Mouse (Mus musculus) CH12.LX (cell line): ENCODE data around the gene Nutm1. TPM values are rescaled to one million over a fixed set of nuclear protein-coding genes. Genes with fewer than 3 reads are reported as not detected.

Experiments
- DNase-seq: peaks from one replicate; pipeline ENCODE4 v3.0.0-alpha.2; 2013; ENCODE audit errors: extremely low read depth
- H3K27ac ChIP-seq: 2 replicates; pipeline ENCODE4 v1.5.1; 2012; ENCODE audit warnings: low read depth, mild to moderate bottlenecking, control low read depth, moderate library complexity; ENCODE audit not compliant: insufficient read depth
- H3K27me3 ChIP-seq: replicated peaks from 2 replicates; pipeline ENCODE3; 2012; ENCODE audit warnings: inconsistent platforms
- H3K36me3 ChIP-seq, 2 experiments: replicated peaks in 1 of 2; 2 replicates each; pipeline versions ENCODE3 to v1.6.1; 2012; ENCODE audit warnings: inconsistent platforms in 1 of 2, low read length in 1 of 2, mild to moderate bottlenecking in 1 of 2, mixed read lengths in 1 of 2, moderate library complexity in 1 of 2; ENCODE audit not compliant: control insufficient read depth in 1 of 2, insufficient read depth in 1 of 2
- H3K4me1 ChIP-seq, 2 experiments: 2 replicates each; pipeline ENCODE4 v1.6.1; 2012; ENCODE audit warnings: inconsistent platforms in 1 of 2, moderate library complexity in 1 of 2; ENCODE audit not compliant: insufficient read depth in 2 of 2, control insufficient read depth in 1 of 2
- H3K4me2 ChIP-seq: 2 replicates; pipeline ENCODE4 v1.6.1; 2012; ENCODE audit warnings: low read depth, mild to moderate bottlenecking, control low read depth; ENCODE audit not compliant: poor library complexity, insufficient read depth, severe bottlenecking
- H3K4me3 ChIP-seq, 3 experiments: fragments of 150-350 bp in 1 of 3; sonication (generic) in 1 of 3; replicated peaks in 1 of 3; 2 replicates each; pipeline versions ENCODE3 to v1.5.1; 2011 to 2012; ENCODE audit warnings: low read depth in 2 of 3, low read length in 2 of 3, mild to moderate bottlenecking in 2 of 3, moderate library complexity in 2 of 3, control low read depth in 1 of 3, improper control_type of control experiment in 1 of 3, inconsistent platforms in 1 of 3, mixed read lengths in 1 of 3; ENCODE audit not compliant: poor library complexity in 1 of 3
- H3K79me2 ChIP-seq: replicated peaks from 2 replicates; pipeline ENCODE4 v1.6.1; 2012; ENCODE audit warnings: mild to moderate bottlenecking, moderate library complexity; ENCODE audit not compliant: control insufficient read depth, poor library complexity, insufficient read depth, severe bottlenecking; ENCODE audit errors: extremely low read depth
- H3K9ac ChIP-seq: 2 replicates; pipeline ENCODE4 v1.6.1; 2012; ENCODE audit warnings: low read depth, mild to moderate bottlenecking, control low read depth, moderate library complexity; ENCODE audit not compliant: insufficient read depth
- H3K9me3 ChIP-seq: replicated peaks from 2 replicates; pipeline ENCODE3; 2012; ENCODE audit warnings: low read length, inconsistent platforms, mixed read lengths
- CHD1 ChIP-seq: IDR thresholded peaks from 2 replicates; pipeline ENCODE4 v1.6.1; 2012; ENCODE audit warnings: low read depth, low read length, improper control_type of control experiment, inconsistent platforms
- CHD2 ChIP-seq: IDR thresholded peaks from 2 replicates; pipeline ENCODE4 v1.6.1; 2011; ENCODE audit warnings: low read length, improper control_type of control experiment
- CTCF ChIP-seq, 2 experiments: IDR thresholded peaks in 1 of 2; conservative IDR thresholded peaks in 1 of 2; 2 replicates each; pipeline ENCODE4 v1.5.1; 2011 to 2012; ENCODE audit warnings: low read depth in 2 of 2, low read length in 2 of 2, improper control_type of control experiment in 1 of 2, inconsistent platforms in 1 of 2, mild to moderate bottlenecking in 1 of 2, moderate library complexity in 1 of 2
- ELF1 ChIP-seq: IDR thresholded peaks from 2 replicates; pipeline ENCODE4 v1.6.1; 2014; ENCODE audit warnings: low read depth, mild to moderate bottlenecking, inconsistent platforms, low read length, improper control_type of control experiment
- EP300 ChIP-seq: IDR thresholded peaks from 2 replicates; pipeline ENCODE4 v1.6.1; 2011; ENCODE audit warnings: low read length, improper control_type of control experiment
- ETS1 ChIP-seq: conservative IDR thresholded peaks from 2 replicates; pipeline ENCODE4 v1.6.1; 2012; ENCODE audit warnings: low read depth, mild to moderate bottlenecking, inconsistent platforms, low read length, improper control_type of control experiment, moderate library complexity
- IRF4 ChIP-seq: IDR thresholded peaks from 2 replicates; pipeline ENCODE4 v1.6.1; 2014; ENCODE audit warnings: low read depth, mild to moderate bottlenecking, inconsistent platforms, low read length, improper control_type of control experiment
- JUN ChIP-seq: IDR thresholded peaks from 2 replicates; pipeline ENCODE4 v1.6.1; 2011; ENCODE audit warnings: low read depth, mild to moderate bottlenecking, low read length, improper control_type of control experiment, moderate library complexity; ENCODE audit not compliant: insufficient read depth
- KAT2A ChIP-seq: IDR thresholded peaks from 2 replicates; pipeline ENCODE4 v1.6.1; 2012; ENCODE audit warnings: low read length, improper control_type of control experiment, inconsistent platforms; ENCODE audit not compliant: insufficient replicate concordance
- MAFK ChIP-seq: IDR thresholded peaks from 2 replicates; pipeline ENCODE4 v1.6.1; 2011; ENCODE audit warnings: low read length, improper control_type of control experiment; ENCODE audit not compliant: insufficient replicate concordance
- MEF2A ChIP-seq: IDR thresholded peaks from 2 replicates; pipeline ENCODE4 v1.6.1; 2014; ENCODE audit warnings: low read depth, mild to moderate bottlenecking, inconsistent platforms, low read length, improper control_type of control experiment, borderline replicate concordance
- MXI1 ChIP-seq: IDR thresholded peaks from 2 replicates; pipeline ENCODE4 v1.6.1; 2011; ENCODE audit warnings: mild to moderate bottlenecking, low read depth, low read length, improper control_type of control experiment
- MYC ChIP-seq: IDR thresholded peaks from 2 replicates; pipeline ENCODE4 v1.6.1; 2011; ENCODE audit warnings: low read depth, mild to moderate bottlenecking, improper control_type of control experiment, low read length
- NELFE ChIP-seq: IDR thresholded peaks from 2 replicates; pipeline ENCODE4 v1.6.1; 2011; ENCODE audit warnings: low read depth, low read length, improper control_type of control experiment
- NRF1 ChIP-seq: IDR thresholded peaks from 2 replicates; pipeline ENCODE4 v1.6.1; 2014; ENCODE audit warnings: low read depth, mild to moderate bottlenecking, inconsistent platforms, low read length, improper control_type of control experiment, moderate library complexity
- PAX5 ChIP-seq: IDR thresholded peaks from 2 replicates; pipeline ENCODE4 v1.6.1; 2012; ENCODE audit warnings: low read length, inconsistent platforms, mixed read lengths
- POLR2A ChIP-seq: IDR thresholded peaks from 2 replicates; pipeline ENCODE4 v1.6.1; 2011; ENCODE audit warnings: low read depth, mild to moderate bottlenecking, improper control_type of control experiment, low read length
- POLR2AphosphoS2 ChIP-seq: IDR thresholded peaks from 2 replicates; pipeline ENCODE4 v1.6.1; 2011; ENCODE audit warnings: low read depth, low read length, improper control_type of control experiment
- RCOR1 ChIP-seq: conservative IDR thresholded peaks from 2 replicates; pipeline ENCODE4 v1.6.1; 2012; ENCODE audit warnings: low read depth, mild to moderate bottlenecking, inconsistent platforms, low read length, improper control_type of control experiment
- TCF12 ChIP-seq: IDR thresholded peaks from 2 replicates; pipeline ENCODE4 v1.6.1; 2014; ENCODE audit warnings: low read depth, mild to moderate bottlenecking, inconsistent platforms, low read length, improper control_type of control experiment
- UBTF ChIP-seq: IDR thresholded peaks from 2 replicates; pipeline ENCODE4 v1.6.1; 2012; ENCODE audit warnings: low read depth, mild to moderate bottlenecking, inconsistent platforms, low read length, improper control_type of control experiment, moderate library complexity
- USF1 ChIP-seq: IDR thresholded peaks from 2 replicates; pipeline ENCODE4 v1.6.1; 2014; ENCODE audit warnings: low read depth, mild to moderate bottlenecking, inconsistent platforms, low read length, improper control_type of control experiment
- ZMIZ1 ChIP-seq: IDR thresholded peaks from 2 replicates; pipeline ENCODE4 v1.6.1; 2012; ENCODE audit warnings: low read depth, mild to moderate bottlenecking, inconsistent platforms, low read length, improper control_type of control experiment
- ZNF384 ChIP-seq: IDR thresholded peaks from 2 replicates; pipeline ENCODE4 v1.6.1; 2012; ENCODE audit warnings: low read depth, low read length, improper control_type of control experiment, inconsistent platforms
- dilution Hi-C: fragments of 300-500 bp; cut with MboI; formaldehyde crosslinking; loops from 2 replicates; pipeline ENCODE4 v1.14.3; 2020; ENCODE audit warnings: low sequenced_read_pairs; ENCODE audit not compliant: extremely low pct_unique_long_range_greater_than_20kb, extremely low pct_ligation_motif_present
- in situ Hi-C: fragments of 300-500 bp; cut with MboI; formaldehyde crosslinking; loops from 3 replicates; pipeline ENCODE4 v1.14.3; 2019; ENCODE audit warnings: low sequenced_read_pairs, low pct_ligation_motif_present, low pct_unique_long_range_greater_than_20kb, mixed read lengths
- polyA plus RNA-seq: library from polyadenylated mRNA; unstranded; fragments of >175 nt; gene quantifications from 2 replicates; pipeline ENCODE4 v1.2.1, GENCODE M21; 2012; ENCODE audit warnings: low read depth; ENCODE audit not compliant: insufficient read length
- total RNA-seq, 2 experiments: library from RNA; depleted of rRNA; stranded (reverse); fragments of 300-350 nt in 1 of 2; fragments of >200 nt in 1 of 2; gene quantifications; 2 replicates each; pipeline ENCODE4 v1.2.3; 2012 to 2014

Nutm1 gene
- total and polyA plus RNA-seq, 3 experiments, result not detected

DNA sequence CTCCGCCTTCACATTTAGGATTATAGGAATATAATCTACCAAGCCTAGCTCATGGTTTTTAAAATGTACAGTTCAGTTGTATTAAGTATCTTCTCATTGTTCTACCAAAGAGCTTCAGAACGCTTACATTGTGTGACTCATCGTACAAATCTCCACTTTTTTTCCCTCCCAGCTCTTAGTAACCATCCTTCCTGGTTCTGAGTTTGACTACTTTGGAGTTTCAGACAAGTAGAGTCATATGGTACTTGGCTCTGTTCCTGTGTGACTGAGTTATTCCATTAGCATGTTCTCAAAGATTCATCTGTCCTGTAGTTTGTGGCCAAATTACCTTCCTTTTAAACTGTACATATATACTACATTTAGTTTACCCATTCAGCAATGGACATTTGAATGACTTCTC is 49.6 kb upstream of the Nutm1 start:
- in situ Hi-C loops, result no loop called here
- Histone ChIP-seq H3K27me3 (no peaks in the 10 kb centered on the region), H3K9me3 (no peaks in the 10 kb centered on the region), H3K9ac (no peak overlapping the region), H3K27ac (no peak overlapping the region), H3K4me1 (no peaks in the 10 kb centered on the region), H3K79me2 (no peaks in the 10 kb centered on the region), H3K4me3 (no peak overlapping the region), H3K4me2 (no peak overlapping the region), H3K36me3 (peaks cover 0 to 3% of the 10 kb centered on the region in 2 experiments)
- dilution Hi-C loops, result no loop called here
- no peak for DNase-seq
- TF ChIP-seq KAT2A (no peak), IRF4 (no peak), MAFK (no peak), ETS1 (no peak), EP300 (no peak), RCOR1 (no peak), PAX5 (no peak), ZMIZ1 (no peak), MXI1 (no peak), NELFE (no peak), CHD2 (no peak)
- TF ChIP-seq, all 38 proteins: peak for 0

DNA sequence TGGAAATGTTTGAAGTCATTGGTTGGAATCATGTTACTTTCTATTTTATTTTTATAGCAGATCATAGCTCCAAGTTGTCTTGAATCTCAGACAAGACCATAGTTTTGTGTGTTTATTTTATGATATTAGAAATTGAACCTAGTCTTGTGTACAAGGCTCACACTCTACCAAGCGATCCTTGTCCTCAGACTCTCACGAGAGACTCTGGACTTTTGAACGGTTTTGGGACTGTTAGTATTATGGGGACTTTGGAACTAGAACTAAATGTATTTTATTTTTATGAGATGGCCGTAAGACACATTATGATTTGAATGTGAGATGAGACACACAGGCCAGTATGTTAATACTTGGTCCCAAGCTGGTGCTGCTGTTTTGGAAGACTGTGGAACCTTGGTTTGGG is 39.1 kb upstream of the Nutm1 start:
- no peaks in the 10 kb centered on the region for H3K4me1 ChIP-seq
- no peaks in the 10 kb centered on the region for H3K9me3 ChIP-seq
- H3K79me2 ChIP-seq, result no peaks in the 10 kb centered on the region; the same call in none of the 2 replicates
- H3K27ac ChIP-seq, result no peak overlapping the region
- H3K36me3 ChIP-seq, result peaks cover 0 to 12% of the 10 kb centered on the region in 2 experiments
- TF ChIP-seq ZMIZ1 (no peak), MEF2A (no peak), NRF1 (no peak), USF1 (no peak), TCF12 (no peak), JUN (no peak), CHD2 (no peak), CHD1 (no peak), MYC (no peak), POLR2AphosphoS2 (no peak), POLR2A (no peak), ZNF384 (no peak), ELF1 (no peak), CTCF (conservative IDR thresholded peaks at IDR 0.05 in 1 of 2, IDR thresholded peaks at IDR 0.05 in 1 of 2; ENCODE audit: low read depth in 2 of 2, low read length in 2 of 2) (no peak), IRF4 (no peak), UBTF (no peak)
- no peak overlapping the region for H3K9ac ChIP-seq
- dilution Hi-C loops, result no loop called here
- no peak overlapping the region for H3K4me2 ChIP-seq
- in situ Hi-C loops, result no loop called here
- H3K27me3 ChIP-seq, result no peaks in the 10 kb centered on the region
- H3K4me3 ChIP-seq, result no peak overlapping the region
- no peak for DNase-seq
